Mouse (Mus musculus): ENCODE measurements around the gene Rpa3.

DNA sequence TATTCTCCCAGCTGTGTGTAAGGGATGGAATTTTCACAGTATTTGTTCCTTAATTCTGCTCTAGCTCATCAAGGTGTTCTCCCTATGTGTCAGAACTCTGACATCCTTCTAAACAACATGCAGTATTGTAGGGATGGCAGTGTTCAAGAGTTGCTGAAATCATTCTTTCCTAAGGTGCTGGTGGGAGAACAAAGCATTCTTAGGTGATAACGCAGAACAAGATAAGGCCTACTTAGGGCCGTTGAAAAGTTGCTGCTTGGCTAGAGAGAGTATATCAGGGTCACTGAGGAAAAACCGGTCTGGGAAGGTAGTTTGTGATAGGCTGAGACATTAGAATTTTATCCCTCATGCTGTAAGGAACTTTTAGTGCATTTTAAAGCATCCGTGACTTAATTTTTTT, 17.5 kb upstream of the Rpa3 start:
- TF ChIP-seq GATA1 (IDR thresholded peaks at IDR 0.05; ENCODE audit: borderline replicate concordance, low read length) (no peak), FLI1 (IDR thresholded peaks at IDR 0.05; ENCODE audit: low read length) (no peak)
